Mouse (Mus musculus) liver, embryonic 11.5 days (tissue): Measurements from ENCODE around the gene Cyp2d22. TPM values are rescaled to one million over a fixed set of nuclear protein-coding genes. Genes with fewer than 3 reads are reported as not detected.

Source experiments
- ATAC-seq: fragments of 200-750 bp; cut with Nextera tagmentation; replicated peaks from 2 replicates; pipeline ENCODE4 v1.8.0; 2017; ENCODE audit warnings: moderate number of reproducible peaks, mild to moderate bottlenecking, moderate TSS enrichment, moderate library complexity; ENCODE audit not compliant: low FRiP score
- DNase-seq: peaks from one replicate; pipeline ENCODE4 v3.0.0-alpha.2; 2017; ENCODE audit warnings: low spot score
- H3K27ac ChIP-seq: fragments of 300-500 bp; sonication (generic); 2 replicates; pipeline ENCODE4 v1.5.1; 2014; ENCODE audit warnings: mild to moderate bottlenecking, low read depth, low read length, control low read depth
- H3K27me3 ChIP-seq: fragments of 300-500 bp; sonication (generic); replicated peaks from 2 replicates; pipeline ENCODE4 v1.6.1; 2014; ENCODE audit warnings: low read length, mixed read lengths; ENCODE audit not compliant: control insufficient read depth, insufficient read depth
- H3K36me3 ChIP-seq: fragments of 300-500 bp; sonication (generic); 2 replicates; pipeline ENCODE4 v1.6.1; 2014; ENCODE audit warnings: mild to moderate bottlenecking, low read length, moderate library complexity, mixed read lengths; ENCODE audit not compliant: control insufficient read depth, insufficient read depth
- H3K4me1 ChIP-seq: fragments of 300-500 bp; sonication (generic); replicated peaks from 2 replicates; pipeline ENCODE4 v1.6.1; 2014; ENCODE audit warnings: low read length, mixed read lengths; ENCODE audit not compliant: control insufficient read depth, insufficient read depth
- H3K4me2 ChIP-seq: fragments of 300-500 bp; sonication (generic); 2 replicates; pipeline ENCODE4 v1.6.1; 2014; ENCODE audit warnings: mild to moderate bottlenecking, control low read depth, moderate library complexity
- H3K4me3 ChIP-seq: fragments of 300-500 bp; sonication (generic); 2 replicates; pipeline ENCODE4 v1.5.1; 2014; ENCODE audit warnings: low read depth, low read length, control low read depth
- H3K9ac ChIP-seq: fragments of 300-500 bp; sonication (generic); 2 replicates; pipeline ENCODE4 v1.6.1; 2014; ENCODE audit warnings: low read depth, low read length, control low read depth
- H3K9me3 ChIP-seq: fragments of 300-500 bp; sonication (generic); 2 replicates; pipeline ENCODE4 v1.6.1; 2016; ENCODE audit warnings: low read length, inconsistent platforms, mixed read lengths; ENCODE audit not compliant: control insufficient read depth
- WGBS: fragments of 180-500 bp; shearing (Covaris S2); extraction: QIAGEN DNeasy Blood & Tissue Kit; methylation state at CpG from one replicate; pipeline ENCODE4 v1.1.7; 2014; 5-methylcytosine and 5-hydroxymethylcytosine counted together
- microRNA-seq: library from miRNA; unstranded; fragments of <30 nt; microRNA quantifications from one replicate; pipeline ENCODE4, GENCODE M21; 2017; ENCODE audit warnings: borderline number of aligned reads
- polyA plus RNA-seq: library from polyadenylated mRNA; unstranded; fragments of >200 nt; fragmentation: Nextera tagmentation; extraction: Ambion mirVana; gene quantifications from 2 replicates; pipeline ENCODE4 v1.2.1, GENCODE M21; 2014

Cyp2d22 gene
- polyA plus RNA-seq, 1 experiment from 2014 or later = 6.8 TPM

- Histone ChIP-seq H3K4me2 (no peak overlapping the region), H3K4me3 (no peak overlapping the region), H3K27me3 (no peaks in the 10 kb centered on the region), H3K27ac (no peak overlapping the region), H3K9ac (no peak overlapping the region), H3K4me1 (0 out of 2 replicates have a peak, but pooled peaks cover 7% of the 10 kb centered on the region), H3K9me3 (no peaks in the 10 kb centered on the region), H3K36me3 (peaks cover 8% of the 10 kb centered on the region)
- WGBS = 60% methylated on average over 2 of the region's 2 CpGs
- DNase-seq = no peak
- ATAC-seq = no peak
Observed at GRCm38 (mm10) chr15:82325382-82325781, 54.7 kb downstream of the Cyp2d22 start.

DNA sequence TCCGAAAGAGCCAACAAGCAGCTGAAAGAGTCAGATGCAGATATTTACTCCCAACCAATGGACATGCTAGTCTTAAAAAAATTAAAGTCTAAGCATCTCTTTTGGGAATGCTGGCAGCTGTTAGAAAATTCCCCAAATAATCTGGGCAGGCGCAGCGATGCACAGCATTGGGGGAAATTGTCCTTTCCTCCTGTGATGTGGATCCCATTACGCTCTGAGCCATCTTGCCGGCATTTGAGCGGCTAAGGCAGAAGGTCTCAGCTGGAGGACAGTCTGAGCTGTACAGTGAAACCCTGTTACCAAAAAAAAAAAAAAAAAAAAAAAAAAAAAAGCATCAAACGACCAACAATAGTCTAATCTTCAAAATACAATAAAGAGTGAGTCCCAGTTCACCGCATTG, 57.9 kb downstream of the Cyp2d22 start:
- no peak for DNase-seq
- Histone ChIP-seq H3K9me3 (no peaks in the 10 kb centered on the region), H3K36me3 (no peaks in the 10 kb centered on the region), H3K27me3 (no peaks in the 10 kb centered on the region), H3K9ac (no peak overlapping the region), H3K4me2 (no peak overlapping the region), H3K27ac (no peak overlapping the region), H3K4me1 (0 out of 2 replicates have a peak, but pooled peaks cover 4% of the 10 kb centered on the region), H3K4me3 (no peak overlapping the region)
- no peak for ATAC-seq
- 78% methylated on average over 8 of the region's 8 CpGs for WGBS

Small RNA genes within 50 kb of the gene (microRNA-seq; reads per million reads assigned to microRNA genes)
- gene Gm25990 (not detected), gene Gm27331 (not detected), gene Mir7684 (not detected)

Other genes starting within 250 kb of the Cyp2d22 start
- gene Srebf2, start 233.1 kb downstream of the Cyp2d22 start, polyA plus RNA-seq = 99.7 and 101 TPM in 2 replicates
- gene Shisa8, start 167.4 kb downstream of the Cyp2d22 start, polyA plus RNA-seq = 0.12 and 0.73 TPM in 2 replicates
- 0.16 and 0.56 TPM in 2 replicates for gene Tnfrsf13c, start 155.9 kb downstream of the Cyp2d22 start, polyA plus RNA-seq
- gene Cenpm, start 135.5 kb downstream of the Cyp2d22 start, polyA plus RNA-seq = 56.5 and 58.8 TPM in 2 replicates
- gene 1500009C09Rik, start 127.9 kb downstream of the Cyp2d22 start, polyA plus RNA-seq = not detected in 2 replicates
- 7.1 and 7.4 TPM in 2 replicates for gene Sept3, start 105.4 kb downstream of the Cyp2d22 start, polyA plus RNA-seq
- gene Wbp2nl, start 81.3 kb downstream of the Cyp2d22 start, polyA plus RNA-seq = 0.25 and 0.58 TPM in 2 replicates
- gene Naga, start 41.3 kb downstream of the Cyp2d22 start, polyA plus RNA-seq = 33.7 and 37.2 TPM in 2 replicates
- gene Pheta2, start 41.3 kb downstream of the Cyp2d22 start, polyA plus RNA-seq = 34.0 and 35.4 TPM in 2 replicates
- 218 and 233 TPM in 2 replicates for gene Smdt1, start 41.3 kb downstream of the Cyp2d22 start, polyA plus RNA-seq
- gene Ndufa6, start 25.9 kb downstream of the Cyp2d22 start, polyA plus RNA-seq = 432 and 467 TPM in 2 replicates
- not detected in 2 replicates for gene Cyp2d11, start 13.8 kb upstream of the Cyp2d22 start, polyA plus RNA-seq
- 8.2 and 10.3 TPM in 2 replicates for gene Cyp2d10, start 26.9 kb upstream of the Cyp2d22 start, polyA plus RNA-seq
- 0.32 and 0.55 TPM in 2 replicates for gene Cyp2d9, start 53.2 kb upstream of the Cyp2d22 start, polyA plus RNA-seq
- gene Cyp2d12, start 174.8 kb upstream of the Cyp2d22 start, polyA plus RNA-seq = not detected in 2 replicates
- gene Cyp2d34, start 240.7 kb upstream of the Cyp2d22 start, polyA plus RNA-seq = not detected in 2 replicates